In the genomic region with DNA sequence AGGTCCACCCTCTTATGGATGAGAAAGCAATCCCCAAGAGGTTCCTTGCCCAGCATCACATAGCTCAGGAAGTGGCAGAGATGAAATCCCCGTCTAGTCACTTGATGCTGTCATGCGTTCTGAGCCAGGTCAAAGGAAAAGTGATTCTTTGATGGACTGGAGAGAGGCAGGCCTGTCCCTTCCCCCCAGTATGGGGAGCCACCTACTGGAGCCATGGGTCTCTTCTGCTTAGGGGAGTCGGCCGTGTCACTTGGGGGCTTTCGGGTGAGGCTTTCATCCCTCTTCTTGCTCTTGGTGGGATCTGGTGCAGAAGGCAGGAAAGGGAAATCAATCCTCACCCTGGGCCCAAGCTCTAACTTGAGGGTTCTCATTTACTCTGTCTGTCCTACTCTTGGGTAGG, we compare ENCODE assay signal across 22 mouse cellular contexts.
DNase-seq lines count a peak whose midpoint lies in the region; ATAC-seq and TF ChIP-seq lines count a peak whose summit lies in the region.
"Had no signal": no experiment of that assay in that cellular context is flagged by ENCODE, and none has a peak within 500 bp of the region (broad histone marks: within the 10 kb centered on the region; RNA-seq: fewer than 3 reads in every experiment).

No protein-coding gene starts in this region.

- 0 out of 2 replicates have a peak, but pooled peaks cover 3% of the 10 kb centered on the region for H3K36me3 ChIP-seq in kidney, postnatal 0 days (ENCODE audit: insufficient read depth, low read length)
- H3K36me3 ChIP-seq in midbrain, embryonic 12.5 days, result peaks cover 35% of the 10 kb centered on the region
- H3K36me3 ChIP-seq in midbrain, embryonic 10.5 days, result peaks cover 86% of the 10 kb centered on the region
- H3K36me3 ChIP-seq in macrophage (ENCODE audit: inconsistent target), result peaks cover 13% of the 10 kb centered on the region; the same call in 1 of the 2 replicates
- H3K36me3 ChIP-seq: neural tube, embryonic 15.5 days had no signal

- intact Hi-C loops in gastrocnemius, adult 2 months (cut with DNase I), result no loop called here

- peak overlapping the region; percentile 40; the same call in 1 of the 2 replicates for H3K27ac ChIP-seq in gastrocnemius, adult 2 months
- H3K27ac ChIP-seq in kidney, postnatal 0 days, result no peak overlapping the region
- H3K27ac ChIP-seq in midbrain, embryonic 12.5 days (replicated peaks), result peak overlapping the region; percentile 46; the same call in 1 of the 2 replicates
- H3K27ac ChIP-seq in midbrain, embryonic 10.5 days (replicated peaks), result no peak overlapping the region
- peak overlapping the region; percentile 38 for H3K27ac ChIP-seq in macrophage
- H3K27ac ChIP-seq: embryonic facial prominence, embryonic 15.5 days; limb, embryonic 12.5 days; liver, embryonic 13.5 days; neural tube, embryonic 15.5 days had no signal

- peak; percentile 53 for DNase-seq in gastrocnemius, adult 2 months
- DNase-seq in gastrocnemius, postnatal 4 days (ENCODE audit: low spot score in 2 of 2), result no peak
- DNase-seq in kidney, postnatal 0 days (ENCODE audit: low spot score), result no peak
- no peak for DNase-seq in kidney, adult 11 months
- DNase-seq in midbrain, embryonic 10.5 days (ENCODE audit: low spot score), result no peak
- DNase-seq: adrenal gland, postnatal 25 days; cerebellum, adult 11 months; cerebellum, adult 9-11 months; gastrocnemius, postnatal 36 days; kidney, adult 9 months; kidney, postnatal 25 days; liver, embryonic 13.5 days; lung, postnatal 14 days; right cerebral cortex, adult 18-20 months had no signal

- no peaks in the 10 kb centered on the region for H3K9me3 ChIP-seq in kidney, postnatal 0 days (replicated peaks; ENCODE audit: low read length)
- H3K9me3 ChIP-seq in midbrain, embryonic 12.5 days, result no peaks in the 10 kb centered on the region
- no peaks in the 10 kb centered on the region for H3K9me3 ChIP-seq in midbrain, embryonic 10.5 days (replicated peaks)
- H3K9me3 ChIP-seq: embryonic facial prominence, embryonic 15.5 days; hindbrain, embryonic 13.5 days; limb, embryonic 12.5 days; liver, embryonic 13.5 days; neural tube, embryonic 15.5 days had no signal

- H3K4me2 ChIP-seq in kidney, postnatal 0 days (ENCODE audit: low read length), result no peak overlapping the region
- H3K4me2 ChIP-seq in midbrain, embryonic 12.5 days (replicated peaks), result no peak overlapping the region
- H3K4me2 ChIP-seq: embryonic facial prominence, embryonic 15.5 days; hindbrain, embryonic 13.5 days; limb, embryonic 12.5 days; liver, embryonic 13.5 days; neural tube, embryonic 15.5 days had no signal

- H3K4me1 ChIP-seq in kidney, postnatal 0 days (replicated peaks; ENCODE audit: insufficient read depth, low read length), result peaks cover 28% of the 10 kb centered on the region
- peaks cover 9% of the 10 kb centered on the region; the same call in 1 of the 2 replicates for H3K4me1 ChIP-seq in midbrain, embryonic 12.5 days
- peaks cover 41% of the 10 kb centered on the region for H3K4me1 ChIP-seq in midbrain, embryonic 10.5 days

- no peak overlapping the region for H3K9ac ChIP-seq in kidney, postnatal 0 days (ENCODE audit: low read depth, low read length)
- no peak overlapping the region for H3K9ac ChIP-seq in midbrain, embryonic 12.5 days (replicated peaks)
- H3K9ac ChIP-seq: embryonic facial prominence, embryonic 15.5 days; hindbrain, embryonic 13.5 days; limb, embryonic 12.5 days; liver, embryonic 13.5 days; neural tube, embryonic 15.5 days had no signal

- WGBS in kidney, postnatal 0 days, result 68% methylated on average over 5 of the region's 5 CpGs
- 72% methylated on average over 5 of the region's 5 CpGs for WGBS in midbrain, embryonic 12.5 days
- WGBS in midbrain, embryonic 10.5 days, result 76% methylated on average over 5 of the region's 5 CpGs
- 59% methylated on average over 5 of the region's 5 CpGs for WGBS in macrophage (ENCODE audit: missing documents)

- H3K27me3 ChIP-seq in kidney, postnatal 0 days (ENCODE audit: insufficient read depth, low read length), result no peaks in the 10 kb centered on the region
- H3K27me3 ChIP-seq in midbrain, embryonic 12.5 days, result no peaks in the 10 kb centered on the region
- no peaks in the 10 kb centered on the region for H3K27me3 ChIP-seq in midbrain, embryonic 10.5 days (ENCODE audit: low read depth, poor library complexity, severe bottlenecking)
- H3K27me3 ChIP-seq: embryonic facial prominence, embryonic 15.5 days; hindbrain, embryonic 13.5 days; limb, embryonic 12.5 days; liver, embryonic 13.5 days; neural tube, embryonic 15.5 days had no signal

- peak; percentile 53 for TF ChIP-seq CTCF in gastrocnemius, adult 2 months (IDR thresholded peaks at IDR 0.05)
- peak; percentile 21; the same call in 1 of the 2 replicates for TF ChIP-seq CTCF in kidney, postnatal 0 days (IDR thresholded peaks at IDR 0.05; ENCODE audit: low read depth)

- H3K4me3 ChIP-seq in gastrocnemius, adult 2 months, result no peak overlapping the region
- no peak overlapping the region for H3K4me3 ChIP-seq in kidney, postnatal 0 days (replicated peaks; ENCODE audit: low read depth, low read length)
- H3K4me3 ChIP-seq in midbrain, embryonic 12.5 days, result no peak overlapping the region
- no peak overlapping the region for H3K4me3 ChIP-seq in midbrain, embryonic 10.5 days
- no peak overlapping the region for H3K4me3 ChIP-seq in macrophage (ENCODE audit: inconsistent target)
- H3K4me3 ChIP-seq: embryonic facial prominence, embryonic 15.5 days; hindbrain, embryonic 13.5 days; limb, embryonic 12.5 days; liver, embryonic 13.5 days; neural tube, embryonic 15.5 days had no signal

- peaks cover 98% of the 10 kb centered on the region for H3K79me2 ChIP-seq in macrophage (ENCODE audit: inconsistent target)

- ATAC-seq in kidney, postnatal 0 days (replicated peaks; ENCODE audit: low FRiP score, low read depth), result no peak
- ATAC-seq in midbrain, embryonic 12.5 days (ENCODE audit: low FRiP score, low read depth), result no peak
- ATAC-seq: CD4-positive, CD25-positive, alpha-beta regulatory T cell, adult 4 months; inflammation-experienced regulatory T-cells, adult 6 months had no signal

Comparison
In these comparisons a context has a peak if more than half of its experiments do, and no peak if none do; other contexts are left out.
1. H3K27ac ChIP-seq: peak in gastrocnemius, adult 2 months (single experiment), midbrain, embryonic 12.5 days (single experiment) and macrophage (single experiment); none in kidney, postnatal 0 days (single experiment) and midbrain, embryonic 10.5 days (single experiment).